Mouse (Mus musculus): ENCODE measurements around the gene Tm4sf20. TPM values are rescaled to one million over a fixed set of nuclear protein-coding genes. Genes with fewer than 3 reads are reported as not detected.

Gene Tm4sf20
- total and polyA plus RNA-seq, 2 experiments from 2014 or later, result not detected

DNA sequence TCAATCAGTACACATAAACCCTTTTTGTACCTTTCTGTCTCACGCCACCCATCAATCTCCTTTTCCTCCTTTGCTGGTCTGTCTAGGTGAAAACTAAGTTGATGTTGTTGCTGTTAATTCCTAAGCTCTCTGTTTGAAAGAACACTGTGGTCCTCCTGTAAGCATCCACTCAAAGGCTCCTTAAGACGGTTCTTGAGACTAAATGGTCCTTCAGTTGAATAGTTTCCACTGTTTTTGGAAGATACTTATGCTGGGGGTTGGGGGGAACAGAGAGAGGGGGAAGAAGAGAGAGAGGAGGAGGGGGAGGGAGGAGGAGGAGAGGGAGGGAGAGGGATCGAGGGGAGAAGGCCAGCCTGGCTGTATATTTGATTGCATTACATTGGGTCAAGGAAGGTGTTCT is 15.3 kb upstream of the Tm4sf20 start:
- H3K27ac ChIP-seq, result no peak overlapping the region
- TF ChIP-seq CTCF (IDR thresholded peaks at IDR 0.05; ENCODE audit: low read depth), result no peak
- no peak overlapping the region for H3K9ac ChIP-seq (replicated peaks; ENCODE audit: low read length)
- H3K27me3 ChIP-seq (ENCODE audit: insufficient read depth, low read length), result no peaks in the 10 kb centered on the region
- WGBS, result 81% methylated on average over 3 of the region's 3 CpGs
- H3K4me1 ChIP-seq (ENCODE audit: insufficient read depth, low read length), result no peaks in the 10 kb centered on the region
- ATAC-seq (no peak), DNase-seq (ENCODE audit: low spot score) (no peak)
- no peaks in the 10 kb centered on the region for H3K36me3 ChIP-seq (ENCODE audit: insufficient read depth, low read length)
- no peak overlapping the region for H3K4me3 ChIP-seq (ENCODE audit: low read length)
- no peaks in the 10 kb centered on the region for H3K9me3 ChIP-seq (ENCODE audit: low read length)
- no peak overlapping the region for H3K4me2 ChIP-seq (ENCODE audit: low read depth, low read length)

DNA sequence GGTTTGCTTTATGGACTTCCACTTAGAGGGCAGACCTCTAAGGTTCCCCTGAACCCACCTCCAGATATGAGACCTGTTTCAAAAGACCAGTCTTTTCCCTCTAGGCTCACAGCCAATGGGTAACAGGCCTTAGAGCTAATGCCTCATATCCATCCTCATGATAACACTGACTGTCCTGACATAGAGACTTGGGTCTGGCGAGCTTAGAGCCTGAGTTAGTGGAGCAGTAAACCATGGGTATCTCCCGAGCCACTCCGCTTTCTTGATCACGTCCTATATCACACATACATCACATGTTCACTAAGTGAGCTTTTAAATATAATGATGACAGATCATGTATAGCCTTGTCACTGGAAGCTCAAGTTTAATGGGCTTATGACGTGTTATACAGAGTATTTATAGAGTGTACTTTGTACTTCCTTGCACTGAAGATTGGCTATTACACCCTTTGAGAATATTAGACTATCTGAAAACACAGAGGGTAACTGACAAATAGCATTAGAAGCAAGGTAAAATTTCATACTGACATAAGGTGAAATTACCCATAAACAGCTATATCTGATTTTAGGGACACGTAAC is 11.2 kb upstream of the Tm4sf20 start:
- H3K9me3 ChIP-seq (ENCODE audit: low read length), result no peaks in the 10 kb centered on the region
- no peak overlapping the region for H3K9ac ChIP-seq (replicated peaks; ENCODE audit: low read length)
- no peaks in the 10 kb centered on the region for H3K4me1 ChIP-seq (ENCODE audit: insufficient read depth, low read length)
- no peak for ATAC-seq
- no peaks in the 10 kb centered on the region for H3K36me3 ChIP-seq (ENCODE audit: insufficient read depth, low read length)
- H3K27ac ChIP-seq, result no peak overlapping the region
- H3K4me3 ChIP-seq (ENCODE audit: low read length), result no peak overlapping the region
- 86% methylated on average over 6 of the region's 6 CpGs for WGBS
- TF ChIP-seq CTCF (IDR thresholded peaks at IDR 0.05; ENCODE audit: low read depth), result no peak
- no peak for DNase-seq (ENCODE audit: low spot score)
- no peak overlapping the region for H3K4me2 ChIP-seq (ENCODE audit: low read depth, low read length)
- H3K27me3 ChIP-seq (ENCODE audit: insufficient read depth, low read length), result no peaks in the 10 kb centered on the region

DNA sequence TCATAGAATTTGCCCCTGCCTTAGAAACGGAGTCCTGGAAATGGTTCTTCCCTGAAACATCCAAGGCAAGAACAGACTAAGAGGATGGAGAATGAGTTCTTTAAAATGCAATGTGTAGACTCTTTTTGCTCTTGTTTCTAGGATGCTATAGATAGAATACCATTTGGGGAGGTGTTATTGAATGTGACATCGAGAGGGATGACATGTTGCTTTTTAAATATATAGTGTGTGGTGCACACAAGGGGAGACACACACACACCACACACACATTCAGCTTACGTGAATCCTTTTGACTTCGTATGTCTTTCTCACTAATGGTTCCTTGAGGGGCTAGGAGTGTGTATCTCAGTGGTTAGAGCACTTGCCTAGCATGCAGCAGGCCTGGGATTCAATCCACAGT is 7.0 kb upstream of the Tm4sf20 start:
- TF ChIP-seq CTCF (IDR thresholded peaks at IDR 0.05; ENCODE audit: low read depth), result no peak
- H3K36me3 ChIP-seq (ENCODE audit: insufficient read depth, low read length), result no peaks in the 10 kb centered on the region
- H3K4me3 ChIP-seq (ENCODE audit: low read length), result no peak overlapping the region
- H3K4me2 ChIP-seq (ENCODE audit: low read depth, low read length), result no peak overlapping the region
- H3K27ac ChIP-seq, result no peak overlapping the region
- ATAC-seq (no peak), DNase-seq (ENCODE audit: low spot score) (no peak)
- no peaks in the 10 kb centered on the region for H3K27me3 ChIP-seq (ENCODE audit: insufficient read depth, low read length)
- no peaks in the 10 kb centered on the region for H3K4me1 ChIP-seq (ENCODE audit: insufficient read depth, low read length)
- no peaks in the 10 kb centered on the region for H3K9me3 ChIP-seq (ENCODE audit: low read length)
- H3K9ac ChIP-seq (replicated peaks; ENCODE audit: low read length), result no peak overlapping the region
- 96% methylated on average over 4 of the region's 4 CpGs for WGBS

DNA sequence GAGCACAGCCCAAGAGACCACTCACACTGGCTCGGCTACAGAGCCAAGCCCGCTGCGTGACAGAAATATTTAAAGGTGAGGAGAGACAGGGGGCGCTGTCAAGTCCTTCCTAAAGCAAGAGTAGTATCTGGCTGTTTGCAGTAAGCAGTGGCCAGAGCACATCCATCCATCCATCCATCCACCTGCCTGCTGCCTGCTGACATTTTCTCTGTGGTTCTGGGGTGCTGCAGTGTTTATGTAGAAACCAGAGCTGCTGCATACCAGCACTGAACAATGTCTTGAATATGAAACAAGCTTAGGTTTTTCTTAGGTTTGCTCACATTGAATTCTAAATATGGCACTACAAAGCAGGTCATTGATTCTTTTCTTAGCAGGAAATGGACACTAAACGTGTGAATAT is 4.9 kb upstream of the Tm4sf20 start:
- Histone ChIP-seq H3K4me1 (ENCODE audit: insufficient read depth, low read length) (no peaks in the 10 kb centered on the region), H3K27ac (no peak overlapping the region), H3K27me3 (ENCODE audit: insufficient read depth, low read length) (no peaks in the 10 kb centered on the region), H3K9ac (replicated peaks; ENCODE audit: low read length) (no peak overlapping the region), H3K9me3 (ENCODE audit: low read length) (no peaks in the 10 kb centered on the region), H3K4me2 (ENCODE audit: low read depth, low read length) (no peak overlapping the region), H3K36me3 (ENCODE audit: insufficient read depth, low read length) (no peaks in the 10 kb centered on the region), H3K4me3 (ENCODE audit: low read length) (no peak overlapping the region)
- ATAC-seq (no peak), DNase-seq (ENCODE audit: low spot score) (no peak)
- no peak for TF ChIP-seq CTCF (IDR thresholded peaks at IDR 0.05; ENCODE audit: low read depth)
- WGBS, result 72% methylated on average over 5 of the region's 5 CpGs

DNA sequence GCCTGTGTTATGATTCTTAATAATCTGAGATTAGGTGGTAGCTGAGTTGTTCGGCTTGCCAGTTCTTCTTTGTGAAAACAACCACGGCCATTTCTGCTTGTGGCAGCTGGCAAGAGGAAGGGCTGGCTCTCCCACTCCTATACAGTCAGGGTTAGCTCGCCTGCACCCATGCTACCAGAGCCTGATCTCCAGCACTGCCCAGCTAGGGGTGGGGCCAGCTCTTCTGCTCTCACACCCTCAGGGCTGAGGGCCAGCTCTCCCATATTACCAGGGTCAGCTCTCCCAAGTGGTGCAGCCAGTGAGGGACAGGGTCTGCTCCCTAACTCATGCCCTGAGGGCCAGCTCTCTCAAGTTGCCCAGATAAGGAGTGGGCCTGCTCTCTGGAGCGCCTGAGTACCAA is 4.2 kb upstream of the Tm4sf20 start:
- ATAC-seq (no peak), DNase-seq (ENCODE audit: low spot score) (no peak)
- no peaks in the 10 kb centered on the region for H3K9me3 ChIP-seq (ENCODE audit: low read length)
- no peak overlapping the region for H3K9ac ChIP-seq (replicated peaks; ENCODE audit: low read length)
- no peak overlapping the region for H3K4me3 ChIP-seq (ENCODE audit: low read length)
- H3K4me1 ChIP-seq (ENCODE audit: insufficient read depth, low read length), result no peaks in the 10 kb centered on the region
- H3K27ac ChIP-seq, result no peak overlapping the region
- 91% methylated on average over 4 of the region's 4 CpGs for WGBS
- TF ChIP-seq CTCF (IDR thresholded peaks at IDR 0.05; ENCODE audit: low read depth), result no peak
- no peak overlapping the region for H3K4me2 ChIP-seq (ENCODE audit: low read depth, low read length)
- no peaks in the 10 kb centered on the region for H3K27me3 ChIP-seq (ENCODE audit: insufficient read depth, low read length)
- no peaks in the 10 kb centered on the region for H3K36me3 ChIP-seq (ENCODE audit: insufficient read depth, low read length)

DNA sequence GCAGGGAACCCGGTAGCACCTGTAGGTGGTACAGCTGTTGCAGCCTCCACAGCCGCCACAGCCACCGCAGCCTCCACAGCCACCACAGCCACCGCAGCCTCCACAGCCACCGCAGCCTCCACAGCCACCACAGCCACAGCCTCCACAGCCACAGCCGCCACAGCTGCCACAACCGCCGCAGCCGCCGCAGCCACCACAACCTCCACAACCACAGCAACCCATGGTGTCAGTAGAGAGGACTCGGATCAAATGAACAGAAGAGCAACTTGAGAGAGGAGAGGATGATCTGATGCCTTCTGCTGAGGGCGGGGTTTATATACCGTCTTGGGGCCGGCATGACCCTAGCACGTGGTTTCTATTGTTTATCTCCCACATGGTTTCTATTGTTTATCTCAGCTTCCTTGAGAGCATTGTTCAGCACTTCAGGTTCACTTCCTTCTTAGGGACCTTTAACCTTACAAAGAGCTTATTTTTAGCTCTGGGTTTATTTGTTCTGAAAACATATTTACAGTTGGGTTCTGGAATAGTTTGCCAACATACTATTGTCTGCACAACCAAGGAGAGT is 2.8 kb upstream of the Tm4sf20 start, which contains the start of gene Gm47791:
TSS of gene Gm47791 (minus strand) at position 222 of the 565 bp plus-strand sequence.
- Histone ChIP-seq H3K4me3 (ENCODE audit: low read length) (no peak within 1 kb of the TSS), H3K9me3 (ENCODE audit: low read length) (no peaks in the 10 kb centered on the region), H3K4me2 (ENCODE audit: low read depth, low read length) (no peak within 1 kb of the TSS), H3K27ac (no peak within 1 kb of the TSS), H3K4me1 (ENCODE audit: insufficient read depth, low read length) (no peaks in the 10 kb centered on the region), H3K9ac (replicated peaks; ENCODE audit: low read length) (no peak within 1 kb of the TSS), H3K36me3 (ENCODE audit: insufficient read depth, low read length) (no peaks in the 10 kb centered on the region), H3K27me3 (ENCODE audit: insufficient read depth, low read length) (no peaks in the 10 kb centered on the region)
- WGBS, result 90% methylated on average over 15 of the region's 15 CpGs
- ATAC-seq (no peak), DNase-seq (ENCODE audit: low spot score) (no peak)
- TF ChIP-seq CTCF (IDR thresholded peaks at IDR 0.05; ENCODE audit: low read depth), result no peak

DNA sequence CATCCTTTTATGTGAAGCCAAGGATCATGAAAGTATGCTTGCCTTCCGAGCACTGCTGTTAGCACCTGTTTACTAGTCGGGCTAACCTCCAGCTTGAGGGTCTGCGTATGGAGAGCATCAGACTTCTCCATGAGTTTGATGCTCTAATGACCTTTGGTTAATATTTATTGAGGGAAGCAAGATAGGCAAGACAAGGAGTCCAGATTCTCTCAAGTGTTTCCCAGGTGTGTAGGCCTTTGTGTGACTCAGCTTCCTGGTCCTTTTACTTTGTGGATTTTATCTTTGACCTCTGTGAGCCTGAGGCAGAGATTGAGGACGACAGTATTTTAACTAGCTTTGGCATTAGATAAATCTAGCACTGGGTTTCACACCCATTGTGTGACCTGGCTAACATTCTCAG is 1.6 kb downstream of the Tm4sf20 start:
- no peak overlapping the region for H3K4me3 ChIP-seq (ENCODE audit: low read length)
- no peak overlapping the region for H3K9ac ChIP-seq (replicated peaks; ENCODE audit: low read length)
- 82% methylated on average over 4 of the region's 4 CpGs for WGBS
- no peaks in the 10 kb centered on the region for H3K4me1 ChIP-seq (ENCODE audit: insufficient read depth, low read length)
- H3K27ac ChIP-seq, result no peak overlapping the region
- H3K4me2 ChIP-seq (ENCODE audit: low read depth, low read length), result no peak overlapping the region
- no peak for DNase-seq (ENCODE audit: low spot score)
- no peak for TF ChIP-seq CTCF (IDR thresholded peaks at IDR 0.05; ENCODE audit: low read depth)
- no peaks in the 10 kb centered on the region for H3K27me3 ChIP-seq (ENCODE audit: insufficient read depth, low read length)
- no peak for ATAC-seq
- no peaks in the 10 kb centered on the region for H3K36me3 ChIP-seq (ENCODE audit: insufficient read depth, low read length)
- no peaks in the 10 kb centered on the region for H3K9me3 ChIP-seq (ENCODE audit: low read length)

Data from hindbrain, postnatal 0 days (tissue).